Comparison of ENCODE assay signal across 23 mouse cellular contexts in genomic region chr1:187119300-187119699, GRCm38 (mm10).
DNase-seq lines count a peak whose midpoint lies in the region; ATAC-seq and TF ChIP-seq lines count a peak whose summit lies in the region.
"Had no signal": no experiment of that assay in that cellular context is flagged by ENCODE, and none has a peak within 500 bp of the region (broad histone marks: within the 10 kb centered on the region; RNA-seq: fewer than 3 reads in every experiment).

No protein-coding gene starts in this region.

- no peak overlapping the region for H3K9ac ChIP-seq in midbrain, postnatal 0 days (replicated peaks; ENCODE audit: low read length, poor library complexity, severe bottlenecking)
- H3K9ac ChIP-seq: heart, embryonic 15.5 days; neural tube, embryonic 12.5 days; stomach, embryonic 15.5 days had no signal

- 92% methylated on average over 6 of the region's 6 CpGs for WGBS in heart, embryonic 10.5 days
- WGBS in midbrain, postnatal 0 days, result 95% methylated on average over 6 of the region's 6 CpGs

- no peaks in the 10 kb centered on the region for H3K36me3 ChIP-seq in heart, embryonic 10.5 days
- H3K36me3 ChIP-seq in midbrain, postnatal 0 days (ENCODE audit: insufficient read depth, low read length), result no peaks in the 10 kb centered on the region
- H3K36me3 ChIP-seq: embryonic facial prominence, embryonic 10.5 days; heart, embryonic 15.5 days; neural tube, embryonic 12.5 days; stomach, embryonic 15.5 days had no signal

- peak overlapping the region; percentile 74; the same call in 1 of the 2 replicates for H3K27ac ChIP-seq in heart, embryonic 10.5 days
- 0 out of 2 replicates have a peak overlapping the region, but pooled peaks have one; percentile 12 for H3K27ac ChIP-seq in left cerebral cortex, adult 2 months
- H3K27ac ChIP-seq in midbrain, postnatal 0 days (ENCODE audit: low read depth, low read length), result no peak overlapping the region
- H3K27ac ChIP-seq: embryonic facial prominence, embryonic 10.5 days; neural tube, embryonic 12.5 days; stomach, embryonic 15.5 days had no signal

- no peak overlapping the region for H3K4me3 ChIP-seq in heart, embryonic 10.5 days
- H3K4me3 ChIP-seq in left cerebral cortex, adult 2 months, result no peak overlapping the region
- no peak overlapping the region for H3K4me3 ChIP-seq in midbrain, postnatal 0 days (ENCODE audit: low read depth, low read length)
- H3K4me3 ChIP-seq: embryonic facial prominence, embryonic 10.5 days; erythroblast, embryonic 14.5 days; heart, embryonic 15.5 days; neural tube, embryonic 12.5 days; stomach, embryonic 15.5 days had no signal

- H3K4me2 ChIP-seq in midbrain, postnatal 0 days (ENCODE audit: low read depth, low read length, poor library complexity, severe bottlenecking), result no peak overlapping the region
- H3K4me2 ChIP-seq: heart, embryonic 15.5 days; neural tube, embryonic 12.5 days; stomach, embryonic 15.5 days had no signal

- DNase-seq in heart, embryonic 10.5 days (ENCODE audit: low spot score), result no peak
- DNase-seq in heart, adult 8-10 months (ENCODE audit: low spot score), result no peak
- DNase-seq in layer of hippocampus, adult 18-20 months (ENCODE audit: low spot score in 2 of 2), result peak; percentile 51 to 89
- DNase-seq in left cerebral cortex, adult 2 months (ENCODE audit: extremely low spot score in 1 of 2, low spot score in 2 of 2), result peak; percentile 19 to 27
- peak; percentile 51 for DNase-seq in right cerebral cortex, postnatal 14 days
- no peak for DNase-seq in midbrain, postnatal 0 days (ENCODE audit: low spot score)
- no peak for DNase-seq in urinary bladder, postnatal 10 days (ENCODE audit: low spot score)
- no peak for DNase-seq in Muller cell, postnatal 12 days (ENCODE audit: inconsistent ontology term)
- DNase-seq: adrenal gland, postnatal 36 days; cerebellum, postnatal 14 days; kidney, postnatal 14 days; liver; lung, adult 18-20 months; lung, postnatal 4 days; spleen, adult 18-20 months; thymus, postnatal 36 days had no signal

- TF ChIP-seq CTCF in left cerebral cortex, adult 2 months (IDR thresholded peaks at IDR 0.05), result no peak
- no peak for TF ChIP-seq CTCF in midbrain, postnatal 0 days (IDR thresholded peaks at IDR 0.05)

- ATAC-seq in midbrain, postnatal 0 days (ENCODE audit: low FRiP score), result no peak
- ATAC-seq: midbrain, embryonic 16.5 days had no signal

- intact Hi-C loops in left cerebral cortex, adult 2 months (cut with DNase I), result loop anchor here (2.0 kb wide), 1 partner anchor 18 kb away; no protein-coding TSS in a partner anchor

- H3K4me1 ChIP-seq in heart, embryonic 10.5 days, result peaks cover 15% of the 10 kb centered on the region; the same call in 1 of the 2 replicates
- H3K4me1 ChIP-seq in midbrain, postnatal 0 days (ENCODE audit: insufficient read depth, low read length), result no peaks in the 10 kb centered on the region
- H3K4me1 ChIP-seq: embryonic facial prominence, embryonic 10.5 days; neural tube, embryonic 12.5 days; stomach, embryonic 15.5 days had no signal

- no peaks in the 10 kb centered on the region for H3K27me3 ChIP-seq in heart, embryonic 10.5 days (ENCODE audit: insufficient read depth, poor library complexity, severe bottlenecking)
- H3K27me3 ChIP-seq in midbrain, postnatal 0 days (ENCODE audit: insufficient read depth, low read length), result no peaks in the 10 kb centered on the region
- H3K27me3 ChIP-seq: CH12.LX; heart, embryonic 15.5 days; neural tube, embryonic 12.5 days; stomach, embryonic 15.5 days had no signal

- no peaks in the 10 kb centered on the region for H3K9me3 ChIP-seq in heart, embryonic 10.5 days
- no peaks in the 10 kb centered on the region for H3K9me3 ChIP-seq in midbrain, postnatal 0 days (ENCODE audit: low read length)
- H3K9me3 ChIP-seq: embryonic facial prominence, embryonic 10.5 days; heart, embryonic 15.5 days; neural tube, embryonic 12.5 days; stomach, embryonic 15.5 days had no signal

Comparison
In these comparisons a context has a peak if more than half of its experiments do, and no peak if none do; other contexts are left out.
1. DNase-seq: peak in layer of hippocampus, adult 18-20 months (2 of 2), left cerebral cortex, adult 2 months (2 of 2) and right cerebral cortex, postnatal 14 days (single experiment); none in heart, embryonic 10.5 days (single experiment), heart, adult 8-10 months (single experiment), midbrain, postnatal 0 days (single experiment), urinary bladder, postnatal 10 days (single experiment) and Muller cell, postnatal 12 days (single experiment).